Mouse (Mus musculus) macrophage (primary cell): ENCODE measurements around the gene Nckap5. TPM values are rescaled to one million over a fixed set of nuclear protein-coding genes. Genes with fewer than 3 reads are reported as not detected.

Experiments used
- H3K27ac ChIP-seq: fragments of 350-480 bp; formaldehyde crosslinking; 2 replicates; pipeline ENCODE4 v1.9.0; 2021
- H3K36me3 ChIP-seq: fragments of 350-480 bp; formaldehyde crosslinking; 2 replicates; pipeline ENCODE4 v1.9.0; 2021; ENCODE audit errors: inconsistent target
- H3K4me3 ChIP-seq: fragments of 350-480 bp; formaldehyde crosslinking; 2 replicates; pipeline ENCODE4 v1.9.0; 2021; ENCODE audit errors: inconsistent target
- H3K79me2 ChIP-seq: fragments of 350-480 bp; formaldehyde crosslinking; 2 replicates; pipeline ENCODE4 v1.9.0; 2021; ENCODE audit errors: inconsistent target
- WGBS: methylation state at CpG from one replicate; pipeline ENCODE4 v1.1.7; 2026; ENCODE audit warnings: inconsistent platforms; ENCODE audit not compliant: missing documents; 5-methylcytosine and 5-hydroxymethylcytosine counted together
- polyA plus RNA-seq: library from polyadenylated mRNA; stranded (reverse); fragments of 250-400 nt; gene quantifications from 3 replicates; pipeline ENCODE4 v1.2.4, GENCODE M21; 2018; ENCODE audit warnings: inconsistent platforms

The Nckap5 gene
- polyA plus RNA-seq, 1 experiment from 2014 or later: not detected

DNA sequence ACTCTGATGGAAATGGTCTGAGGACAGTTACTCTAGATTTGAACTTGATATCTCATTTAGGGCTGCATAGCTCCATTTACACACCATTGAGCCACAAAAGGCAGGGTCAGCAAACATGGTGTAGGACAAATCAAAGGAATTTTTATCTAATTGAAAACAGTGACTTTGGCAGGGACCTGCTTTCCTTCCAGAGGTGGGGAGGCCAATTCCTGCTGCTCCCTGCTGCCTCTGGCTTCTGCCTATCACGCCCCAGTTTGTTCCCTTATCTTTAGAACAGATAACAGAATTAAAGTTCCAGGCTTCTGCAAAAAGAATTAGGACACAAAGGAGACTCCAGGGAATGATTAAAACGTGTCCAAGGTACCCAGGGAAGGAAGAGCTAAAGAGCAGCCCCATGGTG is 386.7 kb downstream of the Nckap5 start:
- Histone ChIP-seq H3K4me3 (no peak overlapping the region), H3K36me3 (no peaks in the 10 kb centered on the region), H3K79me2 (no peaks in the 10 kb centered on the region), H3K27ac (no peak overlapping the region)
- WGBS: 62% methylated on average over 2 of the region's 2 CpGs

DNA sequence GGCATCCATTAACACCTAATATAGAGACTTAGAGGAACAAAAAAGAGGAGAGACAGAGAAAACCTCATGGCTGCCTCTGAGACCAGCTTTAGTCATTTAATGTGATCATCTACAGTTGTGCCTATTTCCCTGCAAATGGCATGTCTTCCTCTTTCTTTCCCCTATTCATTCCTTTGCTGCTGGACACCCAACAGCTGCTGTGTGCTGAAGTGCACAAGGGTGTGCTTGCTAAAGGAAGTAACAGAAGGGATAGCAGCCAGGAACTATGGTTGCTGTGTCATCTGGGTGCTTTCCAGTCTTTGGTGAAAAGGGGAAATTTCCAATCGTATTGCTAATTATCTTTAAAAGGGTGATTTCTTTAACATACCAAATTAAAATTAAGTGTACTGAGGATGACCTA is 387.9 kb downstream of the Nckap5 start:
- no peak overlapping the region for H3K4me3 ChIP-seq
- WGBS: 50% methylated on average over 1 of the region's 1 CpGs
- no peaks in the 10 kb centered on the region for H3K36me3 ChIP-seq
- H3K27ac ChIP-seq: no peak overlapping the region
- H3K79me2 ChIP-seq: no peaks in the 10 kb centered on the region

DNA sequence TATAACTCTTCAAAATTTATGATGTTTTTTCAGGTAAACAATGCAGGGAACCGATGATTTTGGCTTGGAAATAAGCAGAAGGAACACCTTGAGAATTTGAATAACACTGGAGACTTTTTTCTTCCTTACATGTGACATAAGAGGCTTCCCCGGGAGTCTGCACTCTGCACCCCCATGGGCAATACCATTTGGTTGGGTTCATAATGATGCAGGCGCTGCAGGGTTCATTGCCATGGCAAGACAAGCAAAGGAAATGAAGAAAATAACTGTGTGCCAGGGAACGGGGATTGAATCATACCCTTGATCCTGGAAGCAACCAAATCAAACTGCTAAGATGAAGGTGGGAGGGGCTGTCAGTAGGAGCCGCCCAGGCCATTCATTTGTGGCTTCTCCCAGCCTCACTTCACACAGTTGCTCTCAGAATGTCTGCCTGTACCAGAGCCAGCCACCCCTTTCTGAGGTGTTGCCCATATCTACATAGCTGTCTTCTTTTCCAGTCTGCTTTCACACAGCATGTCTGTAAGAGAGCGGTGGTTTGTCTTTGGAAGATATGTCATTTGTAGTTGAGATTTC is 392.5 kb downstream of the Nckap5 start:
- Histone ChIP-seq H3K79me2 (no peaks in the 10 kb centered on the region), H3K36me3 (no peaks in the 10 kb centered on the region), H3K4me3 (no peak overlapping the region), H3K27ac (no peak overlapping the region)
- WGBS: 86% methylated on average over 6 of the region's 6 CpGs

DNA sequence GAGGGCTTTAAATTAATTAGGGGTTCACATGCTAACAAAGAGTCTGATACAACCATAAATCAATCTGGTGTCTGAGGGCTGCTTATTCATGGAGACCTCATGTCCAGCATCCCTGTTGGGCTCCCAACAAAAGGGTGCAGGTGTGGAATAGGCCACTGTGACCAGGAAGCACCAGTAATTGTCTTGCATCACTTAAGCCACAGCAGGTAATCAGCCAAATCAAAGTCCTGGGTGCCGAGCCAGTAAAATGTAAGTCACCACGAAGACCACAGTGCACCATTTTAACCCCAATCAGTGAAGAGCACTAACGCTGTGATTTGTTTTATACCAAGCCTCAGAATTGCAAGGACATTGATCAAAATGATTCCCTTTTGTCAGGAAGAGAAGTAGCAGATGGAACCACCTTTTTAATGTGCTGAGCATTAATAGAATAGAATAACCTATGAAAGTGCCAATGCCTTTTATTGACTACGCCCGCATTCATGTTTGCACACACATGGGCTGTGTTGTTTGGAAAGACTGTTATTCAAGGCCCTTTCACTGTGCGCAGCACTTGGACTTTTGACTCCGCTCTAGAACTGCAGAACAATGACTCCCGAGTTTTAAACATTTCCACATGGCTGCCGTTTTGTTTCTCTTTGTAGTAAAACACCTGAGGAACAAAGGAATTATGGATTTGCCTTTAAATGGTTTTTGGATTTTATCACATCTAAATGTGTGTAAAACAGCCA is 393.5 kb downstream of the Nckap5 start:
- WGBS: 79% methylated on average over 9 of the region's 9 CpGs
- Histone ChIP-seq H3K79me2 (no peaks in the 10 kb centered on the region), H3K36me3 (no peaks in the 10 kb centered on the region), H3K4me3 (no peak overlapping the region), H3K27ac (no peak overlapping the region)

DNA sequence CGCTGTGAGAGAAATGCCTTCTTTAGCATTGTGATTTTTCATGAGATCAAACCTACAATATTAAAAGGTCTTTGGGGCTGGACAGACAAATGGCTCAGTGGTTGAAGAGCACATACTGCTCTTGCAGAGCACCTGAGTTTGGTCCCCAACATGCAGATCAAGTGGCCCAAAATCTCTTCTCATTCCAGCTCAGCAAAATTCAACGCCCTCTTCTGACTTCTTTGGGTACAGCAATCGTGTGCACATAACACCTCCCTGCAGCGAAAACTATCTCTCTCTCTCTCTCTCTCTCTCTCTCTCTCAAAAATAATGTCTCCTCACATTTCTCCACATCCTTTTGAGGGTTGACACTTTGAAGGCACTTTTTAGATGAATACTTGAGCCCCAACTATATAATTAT is 398.3 kb downstream of the Nckap5 start:
- 84% methylated on average over 4 of the region's 4 CpGs for WGBS
- no peaks in the 10 kb centered on the region for H3K79me2 ChIP-seq
- H3K4me3 ChIP-seq: no peak overlapping the region
- H3K36me3 ChIP-seq: no peaks in the 10 kb centered on the region
- H3K27ac ChIP-seq: no peak overlapping the region

DNA sequence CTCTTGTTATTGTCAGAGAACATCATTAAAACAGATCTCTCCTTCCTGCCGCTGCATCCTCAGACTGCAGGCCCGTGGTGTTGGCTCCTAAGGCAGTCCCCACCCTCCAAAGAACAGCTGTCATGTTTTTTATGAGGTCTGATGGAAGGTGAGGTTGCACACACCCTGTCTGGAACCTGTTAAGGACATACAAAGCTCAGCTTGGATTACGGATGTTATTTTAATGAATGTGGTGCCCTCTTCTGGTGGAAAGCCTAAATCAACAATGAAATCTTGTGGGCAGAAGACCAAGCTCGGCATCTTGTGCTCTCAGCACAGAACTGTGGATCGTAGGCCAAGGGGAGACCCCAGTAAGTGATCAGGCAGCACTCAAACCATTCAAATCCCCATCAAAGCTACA is 399.0 kb downstream of the Nckap5 start:
- H3K4me3 ChIP-seq: no peak overlapping the region
- H3K27ac ChIP-seq: no peak overlapping the region
- 43% methylated on average over 5 of the region's 5 CpGs for WGBS
- H3K36me3 ChIP-seq: no peaks in the 10 kb centered on the region
- H3K79me2 ChIP-seq: no peaks in the 10 kb centered on the region

DNA sequence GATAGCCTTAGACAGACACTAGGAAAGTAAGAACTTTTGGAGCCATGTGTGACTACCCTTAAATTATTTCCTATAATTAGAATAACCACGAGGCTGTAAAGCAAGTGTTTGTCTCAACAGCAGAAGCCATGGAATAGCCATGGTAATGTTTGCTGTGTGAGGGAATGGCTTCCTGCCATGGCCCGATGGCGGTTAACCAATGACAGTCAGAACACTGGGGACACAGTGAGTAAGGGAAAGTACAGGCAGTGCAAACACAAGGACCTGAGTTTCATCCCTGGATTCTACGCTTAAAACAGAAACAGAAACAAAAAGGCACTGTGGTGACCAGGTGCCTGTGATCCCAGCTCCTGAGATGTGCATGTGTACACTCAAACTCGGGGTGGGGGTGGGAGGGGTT is 419.2 kb downstream of the Nckap5 start:
- H3K27ac ChIP-seq: no peak overlapping the region
- no peaks in the 10 kb centered on the region for H3K36me3 ChIP-seq
- 74% methylated on average over 5 of the region's 5 CpGs for WGBS
- H3K4me3 ChIP-seq: no peak overlapping the region
- H3K79me2 ChIP-seq: no peaks in the 10 kb centered on the region

DNA sequence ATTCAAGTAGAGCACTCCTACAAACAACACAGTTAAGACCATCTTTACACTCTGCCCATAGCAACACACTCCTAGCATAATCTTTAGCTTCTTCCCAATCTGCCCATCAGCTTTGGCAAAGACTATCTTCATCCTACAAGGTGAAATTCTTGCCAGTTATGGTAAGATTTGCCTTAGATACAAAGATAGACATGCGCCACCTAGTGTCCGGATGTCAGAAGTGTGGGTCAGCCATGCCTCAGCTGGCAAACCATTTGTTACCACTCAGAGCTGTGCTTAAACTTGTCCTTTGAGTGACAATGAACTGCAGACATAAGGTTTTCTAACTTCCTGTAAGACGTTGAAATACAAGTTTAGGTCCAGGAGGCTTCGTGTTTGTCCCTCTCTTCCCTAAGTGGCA is 422.7 kb downstream of the Nckap5 start:
- Histone ChIP-seq H3K27ac (no peak overlapping the region), H3K79me2 (no peaks in the 10 kb centered on the region), H3K4me3 (no peak overlapping the region), H3K36me3 (no peaks in the 10 kb centered on the region)
- 4% methylated on average over 4 of the region's 4 CpGs for WGBS

DNA sequence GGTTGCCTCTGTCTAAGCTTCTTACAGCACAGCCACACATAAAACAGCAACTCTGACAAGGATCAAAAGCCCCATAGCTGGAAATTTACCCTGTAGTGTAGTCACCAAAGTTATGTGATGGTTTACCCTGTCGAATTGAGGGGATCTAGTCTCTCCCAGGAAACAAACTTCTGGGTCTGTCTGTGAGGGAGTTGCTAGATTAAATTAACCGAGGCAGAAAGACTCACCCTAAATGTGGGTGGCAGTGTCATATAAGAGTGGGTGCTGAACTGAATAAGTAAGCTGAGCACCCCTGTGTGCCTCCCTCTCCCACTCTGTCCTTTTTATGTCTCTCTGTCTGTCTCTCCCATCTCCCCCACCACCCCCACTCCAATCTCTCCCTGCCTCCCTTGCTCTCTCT is 425.1 kb downstream of the Nckap5 start:
- Histone ChIP-seq H3K79me2 (no peaks in the 10 kb centered on the region), H3K36me3 (no peaks in the 10 kb centered on the region), H3K27ac (no peak overlapping the region), H3K4me3 (no peak overlapping the region)
- 67% methylated on average over 2 of the region's 2 CpGs for WGBS

DNA sequence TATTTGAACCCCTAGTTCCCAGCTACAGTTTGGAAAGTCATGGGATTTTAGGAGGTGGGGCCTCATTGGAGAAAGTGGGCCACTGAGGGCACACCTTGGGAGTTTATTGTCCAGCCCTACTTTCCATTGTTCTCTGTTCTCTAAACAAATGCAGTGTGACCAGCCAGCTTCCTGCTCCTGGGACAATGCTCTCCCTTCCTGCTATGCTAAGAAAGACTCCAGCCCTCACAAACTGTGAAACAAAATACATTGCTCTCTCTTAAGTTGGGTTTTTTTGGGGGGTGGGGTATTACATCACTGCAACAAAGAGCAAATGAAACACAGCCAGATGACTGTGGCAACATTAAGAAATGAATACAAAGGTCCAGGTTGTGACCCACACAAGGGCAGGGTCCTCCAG is 426.6 kb downstream of the Nckap5 start:
- Histone ChIP-seq H3K27ac (no peak overlapping the region), H3K36me3 (no peaks in the 10 kb centered on the region), H3K79me2 (no peaks in the 10 kb centered on the region), H3K4me3 (no peak overlapping the region)

DNA sequence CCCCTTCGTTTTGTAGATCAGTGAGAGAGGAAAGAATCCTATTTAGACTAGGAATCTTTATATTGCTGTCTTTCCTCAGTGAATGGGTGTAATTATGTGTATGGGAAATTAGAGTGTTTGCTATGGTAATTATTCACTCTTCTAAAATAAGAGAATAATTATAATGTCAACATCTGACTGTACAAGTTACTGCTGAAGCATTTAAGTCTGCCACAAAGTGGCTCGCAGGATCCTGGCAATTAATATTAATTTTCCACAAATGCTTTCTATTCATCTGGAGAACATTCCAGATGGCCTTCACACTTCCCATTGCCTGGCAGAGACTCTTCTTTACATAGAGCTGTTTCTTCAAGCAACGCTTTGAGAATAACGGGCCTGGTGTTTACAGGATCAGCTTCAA is 439.4 kb downstream of the Nckap5 start:
- Histone ChIP-seq H3K4me3 (no peak overlapping the region), H3K27ac (no peak overlapping the region), H3K36me3 (no peaks in the 10 kb centered on the region), H3K79me2 (no peaks in the 10 kb centered on the region)
- 85% methylated on average over 4 of the region's 4 CpGs for WGBS

DNA sequence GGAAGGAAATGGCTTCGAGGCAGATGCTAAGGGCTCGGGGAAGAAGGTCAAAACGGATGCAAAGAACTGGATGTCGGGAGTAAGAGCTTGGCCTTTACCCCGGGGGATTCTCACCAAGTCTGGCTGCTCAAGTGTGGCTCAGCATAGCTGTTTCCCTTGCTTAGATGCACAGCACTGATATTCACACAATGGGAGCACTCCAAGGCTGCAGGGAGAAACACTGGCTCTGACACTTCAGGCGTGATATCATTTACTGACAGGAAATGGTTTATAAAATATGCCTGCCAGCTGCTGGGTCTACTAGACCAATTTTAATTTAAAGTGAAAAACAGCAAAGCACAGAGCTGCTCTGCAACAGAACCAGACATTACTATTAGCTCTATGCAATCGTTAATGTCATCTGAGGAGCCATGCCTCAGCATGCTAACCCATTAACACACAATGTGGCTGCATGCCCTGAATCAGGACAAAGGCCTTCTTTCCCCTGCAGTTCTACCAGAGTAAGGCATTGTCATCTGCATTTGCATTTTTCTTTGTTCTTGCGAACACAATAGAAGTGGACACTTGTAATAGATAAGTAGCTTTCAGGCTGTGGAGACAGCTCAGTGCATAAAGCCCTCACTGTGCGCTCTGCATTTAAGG is 453.1 kb downstream of the Nckap5 start:
- Histone ChIP-seq H3K36me3 (no peaks in the 10 kb centered on the region), H3K79me2 (no peaks in the 10 kb centered on the region), H3K27ac (no peak overlapping the region), H3K4me3 (no peak overlapping the region)
- 34% methylated on average over 9 of the region's 9 CpGs for WGBS

DNA sequence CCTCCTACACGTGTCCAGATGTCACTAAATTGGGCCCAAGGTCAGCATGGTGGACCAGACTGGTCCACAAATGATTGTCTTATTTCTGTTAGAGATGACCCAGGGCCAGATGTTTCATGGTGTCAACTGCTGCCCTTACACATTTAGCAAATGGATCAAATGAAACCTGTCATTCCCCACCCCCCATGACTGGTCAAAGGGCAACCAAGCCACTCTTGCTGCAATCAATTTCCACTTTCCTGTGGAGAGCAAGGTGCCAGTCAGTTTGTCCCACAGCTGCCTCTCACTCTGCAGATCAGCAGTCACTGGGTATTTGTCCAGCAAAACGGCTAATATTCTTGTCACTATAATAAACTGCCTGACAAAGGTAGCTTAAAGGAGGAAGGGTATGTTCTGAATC is 463.9 kb downstream of the Nckap5 start:
- Histone ChIP-seq H3K79me2 (no peaks in the 10 kb centered on the region), H3K36me3 (no peaks in the 10 kb centered on the region), H3K27ac (no peak overlapping the region), H3K4me3 (no peak overlapping the region)
- 58% methylated on average over 2 of the region's 2 CpGs for WGBS

DNA sequence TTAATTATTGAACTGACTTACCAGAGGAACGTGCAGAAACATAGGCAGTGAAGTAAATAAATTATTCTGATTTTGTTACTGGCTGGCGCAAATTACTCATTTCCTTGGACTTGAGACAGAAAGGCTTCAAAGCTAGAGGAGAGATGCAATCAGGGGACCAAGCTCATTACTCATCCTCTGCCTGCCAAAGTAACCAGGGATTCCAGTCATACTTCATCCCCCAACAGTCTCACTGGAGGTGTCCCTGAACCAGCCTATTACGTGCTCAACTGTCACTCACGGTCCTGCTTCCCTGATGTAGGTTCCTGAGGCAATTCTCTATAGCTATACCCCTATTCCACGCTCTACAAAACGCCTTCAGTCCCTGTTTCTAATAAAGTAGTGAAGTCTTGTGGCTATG is 466.0 kb downstream of the Nckap5 start:
- Histone ChIP-seq H3K4me3 (no peak overlapping the region), H3K27ac (no peak overlapping the region), H3K79me2 (no peaks in the 10 kb centered on the region), H3K36me3 (no peaks in the 10 kb centered on the region)
- WGBS: 81% methylated on average over 6 of the region's 6 CpGs

DNA sequence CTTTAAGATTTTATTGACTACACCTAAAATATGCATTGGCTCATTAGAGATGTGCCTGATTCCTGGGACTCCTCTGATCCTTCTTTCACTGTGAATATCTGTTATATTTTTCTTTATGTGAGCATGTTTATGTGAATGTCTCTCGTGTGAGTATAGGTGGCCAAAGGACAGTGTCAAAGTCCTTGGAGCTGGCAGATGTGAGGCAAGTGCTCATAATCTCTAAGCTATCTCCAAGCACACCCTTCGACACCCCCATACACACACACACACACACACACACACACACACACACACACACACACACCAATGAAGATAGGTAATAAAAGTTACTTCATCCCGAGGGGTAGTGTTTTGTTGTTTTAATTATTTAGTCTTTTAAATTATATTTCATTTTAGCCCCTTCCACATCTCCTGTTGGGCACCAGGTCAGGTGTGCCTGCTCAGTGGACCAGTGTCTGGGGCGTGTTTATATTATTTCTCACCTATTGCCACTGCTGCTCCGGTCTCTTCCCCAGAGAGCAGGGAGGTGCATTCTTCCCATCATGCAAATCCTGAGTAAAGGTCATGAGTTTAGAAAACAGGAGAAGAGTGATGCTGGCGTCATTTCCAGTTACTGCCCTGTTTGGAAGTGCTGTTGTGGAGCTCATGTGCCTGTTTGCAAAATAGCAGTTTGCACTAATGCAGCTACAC is 469.9 kb downstream of the Nckap5 start:
- Histone ChIP-seq H3K79me2 (no peaks in the 10 kb centered on the region), H3K27ac (no peak overlapping the region), H3K36me3 (no peaks in the 10 kb centered on the region), H3K4me3 (no peak overlapping the region)
- WGBS: 89% methylated on average over 6 of the region's 6 CpGs
